Mouse (Mus musculus) embryonic facial prominence, embryonic 14.5 days (tissue): ENCODE data around the gene Scin. TPM values are rescaled to one million over a fixed set of nuclear protein-coding genes. Genes with fewer than 3 reads are reported as not detected.

Experiments
- ATAC-seq: fragments of 200-750 bp; cut with Nextera tagmentation; 2 replicates; pipeline ENCODE4 v1.8.0; 2017; ENCODE audit warnings: low read depth, moderate number of reproducible peaks, moderate TSS enrichment
- DNase-seq: peaks from one replicate; pipeline ENCODE4 v3.0.0-alpha.2; 2015; ENCODE audit warnings: low spot score
- H3K27ac ChIP-seq: fragments of 300-500 bp; sonication (generic); replicated peaks from 2 replicates; pipeline ENCODE4 v1.5.1; 2014; ENCODE audit warnings: low read depth, mild to moderate bottlenecking, low read length, moderate library complexity
- H3K27me3 ChIP-seq: fragments of 300-500 bp; sonication (generic); replicated peaks from 2 replicates; pipeline ENCODE4 v1.6.1; 2014; ENCODE audit warnings: low read length; ENCODE audit not compliant: control insufficient read depth, insufficient read depth
- H3K36me3 ChIP-seq: fragments of 300-500 bp; sonication (generic); 2 replicates; pipeline ENCODE4 v1.6.1; 2014; ENCODE audit warnings: low read length, mixed read lengths; ENCODE audit not compliant: control insufficient read depth, insufficient read depth
- H3K4me1 ChIP-seq: fragments of 300-500 bp; sonication (generic); 2 replicates; pipeline ENCODE4 v1.6.1; 2014; ENCODE audit warnings: antibody characterized with exemption, low read length; ENCODE audit not compliant: control insufficient read depth, insufficient read depth
- H3K4me2 ChIP-seq: fragments of 300-500 bp; sonication (generic); 2 replicates; pipeline ENCODE4 v1.6.1; 2014; ENCODE audit warnings: low read depth, mild to moderate bottlenecking, low read length, moderate library complexity, mixed read lengths
- H3K4me3 ChIP-seq: fragments of 300-500 bp; sonication (generic); 2 replicates; pipeline ENCODE4 v1.5.1; 2014; ENCODE audit warnings: low read depth, mild to moderate bottlenecking, low read length
- H3K9ac ChIP-seq: fragments of 300-500 bp; sonication (generic); 2 replicates; pipeline ENCODE4 v1.6.1; 2014; ENCODE audit warnings: low read depth, mild to moderate bottlenecking, low read length, moderate library complexity, mixed read lengths
- H3K9me3 ChIP-seq: fragments of 300-500 bp; sonication (generic); 2 replicates; pipeline ENCODE4 v1.6.1; 2016; ENCODE audit warnings: low read length; ENCODE audit not compliant: control insufficient read depth
- WGBS: fragments of 180-500 bp; shearing (Covaris S2); extraction: QIAGEN DNeasy Blood & Tissue Kit; methylation state at CpG from one replicate; pipeline ENCODE4 v1.1.7; 2014; 5-methylcytosine and 5-hydroxymethylcytosine counted together
- polyA plus RNA-seq: library from polyadenylated mRNA; unstranded; fragments of >200 nt; fragmentation: Nextera tagmentation; extraction: Ambion mirVana; gene quantifications from 2 replicates; pipeline ENCODE4 v1.2.1, GENCODE M21; 2014

Scin gene
- polyA plus RNA-seq, 1 experiment from 2014 or later: 4.7 TPM

DNA sequence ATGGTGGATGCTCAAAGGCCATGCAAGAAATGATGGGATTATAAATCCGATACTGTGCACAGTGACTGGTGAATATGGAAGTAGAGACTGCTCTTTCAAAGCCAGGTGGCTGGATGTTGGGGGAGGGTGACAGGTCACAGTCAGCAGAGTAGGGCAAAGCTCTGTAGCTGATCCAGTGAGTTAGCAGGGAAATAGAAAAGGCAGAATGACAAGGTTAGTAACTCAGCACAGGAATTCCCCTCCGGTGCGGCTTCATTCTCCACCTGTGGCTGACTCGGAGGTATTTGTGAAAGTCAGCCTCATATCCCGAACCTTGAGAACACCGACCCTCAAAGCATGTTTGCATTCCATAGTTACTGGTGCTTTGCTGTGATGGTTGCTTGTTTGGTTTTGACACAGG lies 17.0 kb downstream of the Scin start:
- Histone ChIP-seq H3K27ac (no peak overlapping the region), H3K36me3 (no peaks in the 10 kb centered on the region), H3K4me1 (no peaks in the 10 kb centered on the region), H3K9ac (no peak overlapping the region), H3K9me3 (no peaks in the 10 kb centered on the region), H3K4me2 (no peak overlapping the region), H3K4me3 (no peak overlapping the region), H3K27me3 (no peaks in the 10 kb centered on the region)
- DNase-seq (no peak), ATAC-seq (no peak)
- 81% methylated on average over 6 of the region's 6 CpGs for WGBS

DNA sequence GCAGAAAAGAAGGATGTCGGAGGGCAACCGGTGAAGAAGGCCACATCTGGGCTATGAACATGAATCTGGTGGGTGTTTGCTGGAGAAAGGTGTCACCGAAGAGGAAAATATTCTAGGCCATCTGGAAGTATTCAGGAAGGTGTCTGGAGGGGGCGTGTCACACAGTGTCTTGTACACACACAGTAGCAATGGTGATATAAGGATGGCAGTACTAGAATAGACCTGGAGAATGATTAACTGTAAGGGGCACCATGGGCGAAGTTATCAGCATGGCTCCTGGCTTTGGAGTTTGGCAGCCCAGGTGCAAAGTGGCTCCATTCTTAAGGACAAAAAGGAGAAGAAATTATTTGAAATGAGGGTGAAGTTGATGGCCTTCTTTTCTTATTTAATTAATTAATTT lies 17.8 kb downstream of the Scin start:
- WGBS: 82% methylated on average over 5 of the region's 5 CpGs
- Histone ChIP-seq H3K27ac (no peak overlapping the region), H3K9me3 (no peaks in the 10 kb centered on the region), H3K36me3 (no peaks in the 10 kb centered on the region), H3K4me1 (no peaks in the 10 kb centered on the region), H3K4me2 (no peak overlapping the region), H3K27me3 (no peaks in the 10 kb centered on the region), H3K9ac (no peak overlapping the region), H3K4me3 (no peak overlapping the region)
- no peak for DNase-seq
- ATAC-seq: no peak

DNA sequence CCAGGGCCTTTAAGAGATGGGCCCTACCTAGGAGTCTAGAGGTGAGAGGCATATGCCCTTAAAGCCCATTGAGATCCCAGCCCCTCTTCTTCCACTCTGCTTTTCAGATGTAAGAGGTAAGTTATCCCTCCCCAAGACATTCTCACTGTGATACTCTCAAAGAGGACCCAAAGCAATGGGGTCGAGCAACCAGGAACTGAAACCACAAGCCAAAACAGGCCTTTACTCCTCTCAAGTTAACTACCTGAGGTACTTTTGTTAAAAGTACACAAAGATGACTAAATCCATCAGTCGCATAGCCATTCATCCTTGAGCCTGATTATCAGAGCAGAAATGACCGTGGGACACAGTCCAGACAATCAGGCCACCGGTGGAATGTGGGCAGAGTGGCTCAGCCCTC lies 19.1 kb downstream of the Scin start:
- WGBS: 87% methylated on average over 4 of the region's 4 CpGs
- Histone ChIP-seq H3K9ac (no peak overlapping the region), H3K27ac (no peak overlapping the region), H3K4me1 (no peaks in the 10 kb centered on the region), H3K4me2 (no peak overlapping the region), H3K9me3 (no peaks in the 10 kb centered on the region), H3K27me3 (no peaks in the 10 kb centered on the region), H3K4me3 (no peak overlapping the region), H3K36me3 (no peaks in the 10 kb centered on the region)
- no peak for ATAC-seq
- no peak for DNase-seq

DNA sequence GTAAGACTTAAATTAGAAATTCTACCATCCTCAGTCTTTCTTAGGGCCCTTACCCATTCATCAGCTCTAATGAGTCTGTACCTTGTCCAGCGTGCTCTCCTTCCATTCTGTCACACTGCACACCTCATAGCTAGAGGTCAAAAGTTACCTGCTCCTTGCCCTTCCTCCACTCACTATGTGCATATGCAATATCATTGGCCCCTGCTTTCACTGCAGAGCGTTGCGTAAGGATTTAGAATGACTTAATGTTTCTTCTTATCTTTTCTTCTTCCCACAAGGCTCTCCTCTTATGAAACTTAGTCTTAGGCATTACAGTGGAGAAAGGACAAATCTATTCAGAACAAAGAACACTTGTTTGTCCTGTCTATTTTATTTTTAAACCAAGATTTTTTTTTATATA lies 20.0 kb downstream of the Scin start:
- no peaks in the 10 kb centered on the region for H3K9me3 ChIP-seq
- peak overlapping the region; percentile 21; the same call in 1 of the 2 replicates for H3K27ac ChIP-seq
- H3K4me1 ChIP-seq: no peaks in the 10 kb centered on the region
- ATAC-seq (no peak), DNase-seq (no peak)
- H3K36me3 ChIP-seq: no peaks in the 10 kb centered on the region
- H3K4me2 ChIP-seq: no peak overlapping the region
- no peaks in the 10 kb centered on the region for H3K27me3 ChIP-seq
- H3K9ac ChIP-seq: no peak overlapping the region
- no peak overlapping the region for H3K4me3 ChIP-seq
- 88% methylated on average over 3 of the region's 3 CpGs for WGBS

DNA sequence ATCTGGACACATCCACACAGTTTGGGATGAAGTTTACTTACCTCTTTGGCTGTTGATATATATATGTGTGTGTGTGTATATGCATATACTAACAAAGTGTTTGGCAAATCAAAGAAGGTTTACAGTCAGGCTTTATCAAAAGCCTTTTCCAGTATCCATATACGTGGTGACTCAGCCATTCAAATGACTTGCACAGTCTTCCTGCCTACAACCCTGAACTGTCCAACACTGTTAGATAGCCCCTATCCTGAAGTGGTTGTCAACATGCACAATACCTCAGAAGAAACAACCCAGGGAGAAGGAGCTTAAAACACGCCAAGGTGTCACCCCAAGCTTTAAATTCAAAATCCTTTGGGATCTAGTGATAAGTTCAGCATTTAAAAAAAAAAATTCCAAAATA lies 20.4 kb downstream of the Scin start:
- Histone ChIP-seq H3K27me3 (no peaks in the 10 kb centered on the region), H3K4me3 (no peak overlapping the region), H3K9ac (no peak overlapping the region), H3K4me2 (no peak overlapping the region), H3K27ac (peak overlapping the region; percentile 21; the same call in 1 of the 2 replicates), H3K9me3 (no peaks in the 10 kb centered on the region), H3K4me1 (no peaks in the 10 kb centered on the region), H3K36me3 (no peaks in the 10 kb centered on the region)
- WGBS: 73% methylated on average over 2 of the region's 2 CpGs
- no peak for ATAC-seq
- DNase-seq: no peak

DNA sequence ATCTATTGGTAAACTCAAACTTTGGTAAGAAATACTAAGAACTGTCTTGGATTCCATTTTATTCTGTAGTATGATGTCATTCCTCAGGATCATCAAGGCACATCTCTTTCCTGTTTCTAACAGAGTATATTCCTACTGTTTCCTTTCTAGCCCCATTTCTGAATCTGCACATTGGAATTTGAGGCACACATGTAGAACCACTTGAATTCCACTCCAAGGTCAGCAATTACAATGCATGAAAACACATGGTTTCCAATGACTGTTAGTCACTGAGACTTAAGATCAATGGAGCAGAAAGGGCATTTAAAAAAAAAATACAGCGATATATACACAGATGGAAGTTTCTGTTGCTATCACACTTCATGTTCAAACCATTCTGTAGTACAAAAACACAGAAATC lies 24.8 kb downstream of the Scin start:
- H3K4me1 ChIP-seq: no peaks in the 10 kb centered on the region
- no peak overlapping the region for H3K27ac ChIP-seq
- H3K27me3 ChIP-seq: no peaks in the 10 kb centered on the region
- WGBS: 57% methylated on average over 1 of the region's 1 CpGs
- no peaks in the 10 kb centered on the region for H3K9me3 ChIP-seq
- H3K4me3 ChIP-seq: no peak overlapping the region
- no peak overlapping the region for H3K4me2 ChIP-seq
- ATAC-seq (no peak), DNase-seq (no peak)
- no peaks in the 10 kb centered on the region for H3K36me3 ChIP-seq
- H3K9ac ChIP-seq: no peak overlapping the region

DNA sequence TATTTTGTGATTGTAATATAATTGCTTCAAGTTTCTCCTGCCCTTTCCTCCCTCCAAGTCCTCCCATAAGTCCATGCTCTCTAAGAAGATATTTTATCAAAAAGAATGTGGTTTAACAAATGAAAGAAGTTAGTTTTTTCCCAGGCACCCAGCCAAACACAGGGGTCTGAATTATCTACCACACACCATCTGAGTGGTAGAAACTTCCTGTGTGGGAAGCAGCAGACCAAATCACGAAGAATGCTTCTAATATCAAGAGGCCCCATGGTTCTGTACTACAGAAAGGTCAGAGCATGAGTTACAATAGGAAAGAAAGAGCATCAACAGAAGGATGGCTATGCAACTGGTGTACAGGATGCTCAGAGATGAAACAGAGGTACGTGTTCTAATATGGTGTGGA lies 25.9 kb downstream of the Scin start:
- ATAC-seq: no peak
- Histone ChIP-seq H3K9me3 (no peaks in the 10 kb centered on the region), H3K36me3 (no peaks in the 10 kb centered on the region), H3K9ac (no peak overlapping the region), H3K4me1 (no peaks in the 10 kb centered on the region), H3K27ac (no peak overlapping the region), H3K27me3 (no peaks in the 10 kb centered on the region), H3K4me3 (no peak overlapping the region), H3K4me2 (no peak overlapping the region)
- 69% methylated on average over 2 of the region's 2 CpGs for WGBS
- DNase-seq: no peak

DNA sequence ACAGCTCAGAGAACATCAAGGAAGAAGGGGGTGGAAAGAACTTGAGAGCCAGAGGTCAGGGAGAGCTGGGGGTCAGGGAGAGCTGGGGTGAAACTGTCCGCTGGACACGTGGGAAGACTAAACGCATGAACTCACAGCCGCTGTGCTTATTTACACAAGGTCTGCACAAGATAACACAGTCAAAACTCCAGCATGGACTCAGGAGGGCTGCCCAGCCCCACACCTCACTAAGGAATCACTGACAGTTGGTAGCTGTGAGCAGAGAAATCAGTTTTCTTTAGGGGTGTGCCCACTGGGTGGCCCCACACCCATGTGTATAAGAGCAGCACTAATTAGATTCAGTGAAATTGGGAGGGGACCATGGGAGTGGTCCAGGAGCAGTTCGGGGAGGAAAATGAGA lies 27.2 kb downstream of the Scin start:
- no peak overlapping the region for H3K4me2 ChIP-seq
- no peak overlapping the region for H3K9ac ChIP-seq
- no peaks in the 10 kb centered on the region for H3K36me3 ChIP-seq
- DNase-seq: no peak
- WGBS: 70% methylated on average over 5 of the region's 5 CpGs
- H3K4me1 ChIP-seq: no peaks in the 10 kb centered on the region
- no peak overlapping the region for H3K4me3 ChIP-seq
- H3K27me3 ChIP-seq: no peaks in the 10 kb centered on the region
- H3K9me3 ChIP-seq: no peaks in the 10 kb centered on the region
- ATAC-seq: no peak
- no peak overlapping the region for H3K27ac ChIP-seq

DNA sequence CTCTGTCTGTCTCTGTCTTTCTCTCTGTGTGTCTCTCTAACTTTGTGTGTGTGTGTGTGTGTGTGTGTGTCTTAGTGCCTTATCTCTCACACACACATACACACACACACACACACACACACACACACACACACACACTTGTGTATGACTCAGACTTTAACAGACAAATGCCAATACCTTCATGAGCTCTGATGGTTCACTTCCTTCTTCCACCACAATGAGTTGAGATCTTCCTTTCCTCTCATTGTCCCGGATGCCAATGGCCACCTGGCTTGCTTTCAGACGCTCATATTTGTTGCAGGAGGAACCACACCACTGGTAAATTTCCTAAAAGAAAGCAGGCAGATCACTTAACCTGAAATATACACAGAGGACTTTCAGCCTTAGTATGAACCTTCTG lies 29.3 kb downstream of the Scin start:
- H3K4me2 ChIP-seq: no peak overlapping the region
- no peak overlapping the region for H3K9ac ChIP-seq
- H3K9me3 ChIP-seq: no peaks in the 10 kb centered on the region
- no peak overlapping the region for H3K4me3 ChIP-seq
- H3K27me3 ChIP-seq: no peaks in the 10 kb centered on the region
- ATAC-seq (no peak), DNase-seq (no peak)
- WGBS: 77% methylated on average over 2 of the region's 2 CpGs
- no peak overlapping the region for H3K27ac ChIP-seq
- H3K4me1 ChIP-seq: no peaks in the 10 kb centered on the region
- H3K36me3 ChIP-seq: no peaks in the 10 kb centered on the region
